Mouse (Mus musculus) G1E (cell line): ENCODE measurements around the gene Lsamp.

Experiments
- CTCF ChIP-seq: IDR thresholded peaks from 2 replicates; pipeline ENCODE4 v1.5.1; 2012; ENCODE audit warnings: low read depth, low read length, inconsistent platforms, mixed read lengths
- TAL1 ChIP-seq: conservative IDR thresholded peaks from 2 replicates; pipeline ENCODE4 v1.6.1; 2012; ENCODE audit warnings: low read depth, low read length, inconsistent platforms, mixed read lengths

DNA sequence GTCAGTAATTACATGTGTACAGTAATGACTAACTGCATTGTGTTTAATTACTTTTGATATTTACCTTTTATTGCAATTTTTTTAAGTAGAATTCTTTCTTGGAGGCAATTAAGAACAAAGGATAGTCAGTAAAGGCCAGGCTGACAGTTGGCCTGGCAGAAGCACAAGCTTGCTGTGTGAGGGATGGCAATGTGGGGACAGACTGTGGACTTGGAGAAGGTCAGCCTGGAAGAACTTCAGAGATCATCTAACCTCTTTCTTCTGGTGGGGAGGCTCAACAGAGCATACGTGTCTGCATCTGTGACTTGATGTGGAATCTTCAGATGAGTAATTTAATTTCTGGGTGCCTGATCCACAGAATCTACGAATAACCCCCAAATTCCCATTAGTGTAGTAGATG is 1669.1 kb downstream of the Lsamp start:
- TF ChIP-seq CTCF (no peak), TAL1 (no peak)
